Mouse (Mus musculus): ENCODE data around the gene Gm8922.
"Not testable (repeated sequence)": the region's sequence is repeated elsewhere in the genome, so short reads cannot be mapped to it uniquely, and the experiment has no call there.

Gm8922 gene

GRCm38 (mm10) chr5:11681659-11682058 lies at the start of gene Gm8922:
Gm8922 (plus strand) TSS chr5:11681959.
- DNase-seq = not testable (repeated sequence)
